Comparison of ENCODE assay signal across 8 mouse cellular contexts in genomic region chr8:71381421-71381970, GRCm38 (mm10). TPM values are rescaled to one million over a fixed set of nuclear protein-coding genes. Genes with fewer than 3 reads are reported as not detected.
DNase-seq lines count a peak whose midpoint lies in the region; ATAC-seq and TF ChIP-seq lines count a peak whose summit lies in the region.

TSS of gene Nr2f6 (minus strand) at chr8:71381960.

- no peak for DNase-seq in gonadal fat pad, adult 2 months (ENCODE audit: low read depth)

- peaks cover 5% of the 10 kb centered on the region; the same call in 1 of the 2 replicates for H3K9me3 ChIP-seq in erythroblast, embryonic 14.5 days (ENCODE audit: control insufficient read depth, low read length)
- no peaks in the 10 kb centered on the region for H3K9me3 ChIP-seq in intestine, postnatal 0 days (ENCODE audit: control insufficient read depth)
- H3K9me3 ChIP-seq in limb, embryonic 12.5 days: no peaks in the 10 kb centered on the region; the same call in 1 of the 2 replicates
- H3K9me3 ChIP-seq in midbrain, embryonic 12.5 days: no peaks in the 10 kb centered on the region

- no peak for ATAC-seq in erythroblast, adult 5-6 weeks (replicated peaks; ENCODE audit: low FRiP score, poor library complexity, severe bottlenecking)
- 0 out of 2 replicates have a peak, but pooled peaks have one; percentile 1 for ATAC-seq in common myeloid progenitor, adult 5-6 weeks (replicated peaks; ENCODE audit: low read depth, poor library complexity, severe bottlenecking)
- ATAC-seq in intestine, postnatal 0 days: peak; percentile 45
- ATAC-seq in limb, embryonic 12.5 days (ENCODE audit: insufficient number of reproducible peaks, insufficient read depth, low FRiP score, low TSS enrichment, low read depth): peak; percentile 52
- peak; percentile 70 for ATAC-seq in midbrain, embryonic 12.5 days (ENCODE audit: low FRiP score, low read depth)

- peak within 1 kb of the TSS; percentile 91 for H3K4me2 ChIP-seq in intestine, postnatal 0 days (replicated peaks; ENCODE audit: low read depth)
- H3K4me2 ChIP-seq in limb, embryonic 12.5 days: peak within 1 kb of the TSS; percentile 98
- peak within 1 kb of the TSS; percentile 98 for H3K4me2 ChIP-seq in midbrain, embryonic 12.5 days (replicated peaks)

- H3K27ac ChIP-seq in intestine, postnatal 0 days (ENCODE audit: low read depth, low read length): peak within 1 kb of the TSS; percentile 99
- H3K27ac ChIP-seq in limb, embryonic 12.5 days: peak within 1 kb of the TSS; percentile 93
- H3K27ac ChIP-seq in midbrain, embryonic 12.5 days (replicated peaks): peak within 1 kb of the TSS; percentile 92
- peak within 1 kb of the TSS; percentile 86 for H3K27ac ChIP-seq in testis, adult 2 months (ENCODE audit: control insufficient read depth, insufficient read depth, low read depth, low read length)

- peak within 1 kb of the TSS; percentile 92 for H3K9ac ChIP-seq in intestine, postnatal 0 days (ENCODE audit: low read depth, low read length)
- peak within 1 kb of the TSS; percentile 84 for H3K9ac ChIP-seq in limb, embryonic 12.5 days (replicated peaks)
- peak within 1 kb of the TSS; percentile 87 for H3K9ac ChIP-seq in midbrain, embryonic 12.5 days (replicated peaks)

- peaks cover 8% of the 10 kb centered on the region; the same call in 1 of the 2 replicates for H3K36me3 ChIP-seq in erythroblast, embryonic 14.5 days (ENCODE audit: control insufficient read depth)
- peaks cover 13% of the 10 kb centered on the region; the same call in 1 of the 2 replicates for H3K36me3 ChIP-seq in intestine, postnatal 0 days (ENCODE audit: control insufficient read depth, insufficient read depth)
- H3K36me3 ChIP-seq in limb, embryonic 12.5 days: peaks cover 18% of the 10 kb centered on the region
- peaks cover 4% of the 10 kb centered on the region; the same call in 1 of the 2 replicates for H3K36me3 ChIP-seq in midbrain, embryonic 12.5 days
- no peaks in the 10 kb centered on the region for H3K36me3 ChIP-seq in testis, adult 2 months (ENCODE audit: control insufficient read depth, insufficient read depth, low read length)

- WGBS in intestine, postnatal 0 days: under 1% methylated on average over 62 of the region's 89 CpGs
- under 1% methylated on average over 78 of the region's 89 CpGs for WGBS in limb, embryonic 12.5 days
- WGBS in midbrain, embryonic 12.5 days: 1% methylated on average over 63 of the region's 89 CpGs

- H3K27me3 ChIP-seq in erythroblast, embryonic 14.5 days (ENCODE audit: control insufficient read depth): peaks cover 70% of the 10 kb centered on the region
- no peaks in the 10 kb centered on the region for H3K27me3 ChIP-seq in intestine, postnatal 0 days (replicated peaks; ENCODE audit: control insufficient read depth, insufficient read depth, low read length)
- H3K27me3 ChIP-seq in limb, embryonic 12.5 days: peaks cover 11% of the 10 kb centered on the region; the same call in 1 of the 2 replicates
- peaks cover 20% of the 10 kb centered on the region for H3K27me3 ChIP-seq in midbrain, embryonic 12.5 days
- H3K27me3 ChIP-seq in testis, adult 2 months (ENCODE audit: control insufficient read depth, insufficient read depth, low read length): no peaks in the 10 kb centered on the region

- H3K4me3 ChIP-seq in erythroblast, embryonic 14.5 days (replicated peaks): peak within 1 kb of the TSS; percentile 63
- peak within 1 kb of the TSS; percentile 94 for H3K4me3 ChIP-seq in intestine, postnatal 0 days (ENCODE audit: low read depth, low read length)
- H3K4me3 ChIP-seq in limb, embryonic 12.5 days (replicated peaks): peak within 1 kb of the TSS; percentile 84
- peak within 1 kb of the TSS; percentile 84 for H3K4me3 ChIP-seq in midbrain, embryonic 12.5 days
- peak within 1 kb of the TSS; percentile 82 for H3K4me3 ChIP-seq in testis, adult 2 months (ENCODE audit: control insufficient read depth, low read depth, low read length)

- TF ChIP-seq CTCF in intestine, postnatal 0 days (IDR thresholded peaks at IDR 0.05; ENCODE audit: low read depth): no peak
- no peak for TF ChIP-seq CTCF in testis, adult 2 months (IDR thresholded peaks at IDR 0.05; ENCODE audit: control insufficient read depth, insufficient read depth, insufficient replicate concordance, low read depth, low read length)

- TF ChIP-seq POLR2A in testis, adult 2 months (IDR thresholded peaks at IDR 0.05; ENCODE audit: control insufficient read depth, low read depth, low read length): 0 out of 2 replicates have a peak, but pooled peaks have one; percentile 2

- H3K4me1 ChIP-seq in erythroblast, embryonic 14.5 days (ENCODE audit: control insufficient read depth): peaks cover 18% of the 10 kb centered on the region
- peaks cover 17% of the 10 kb centered on the region for H3K4me1 ChIP-seq in intestine, postnatal 0 days (replicated peaks; ENCODE audit: control insufficient read depth, insufficient read depth, low read length)
- peaks cover 45% of the 10 kb centered on the region for H3K4me1 ChIP-seq in limb, embryonic 12.5 days (replicated peaks)
- peaks cover 54% of the 10 kb centered on the region for H3K4me1 ChIP-seq in midbrain, embryonic 12.5 days
- H3K4me1 ChIP-seq in testis, adult 2 months (ENCODE audit: control insufficient read depth, insufficient read depth, low read length): peaks cover 15% of the 10 kb centered on the region

RNA-seq across cellular contexts. Expression of gene Nr2f6, which starts in this region (rescaled TPM):
- 0.41 and 0.60 TPM in 2 replicates for polyA plus RNA-seq in erythroblast, embryonic 14.5 days (2012)
- 1.7 and 6.9 TPM in 2 replicates for total RNA-seq in erythroblast, adult 5-6 weeks (2015; ENCODE audit: low replicate concordance)
- total RNA-seq in erythroblast, adult 5-6 weeks (2017; ENCODE audit: low replicate concordance): 0.42 and 0.94 TPM in 2 replicates
- 3.0 and 4.3 TPM in 2 replicates for total RNA-seq in common myeloid progenitor, adult 5-6 weeks (2017)
- 133 and 165 TPM in 2 replicates for polyA plus RNA-seq in gonadal fat pad, adult 2 months (2012; rRNA removed)
- 58.3 and 58.5 TPM in 2 replicates for polyA plus RNA-seq in intestine, postnatal 0 days (2015; fragmentation: Nextera tagmentation; extraction: Ambion mirVana)
- 65.8 and 72.4 TPM in 2 replicates for polyA plus RNA-seq in limb, embryonic 12.5 days (2016; fragmentation: Nextera tagmentation; extraction: Ambion mirVana)
- 54.4 and 58.5 TPM in 2 replicates for polyA plus RNA-seq in midbrain, embryonic 12.5 days (2016; fragmentation: Nextera tagmentation; extraction: Ambion mirVana)
- 10.2 and 10.8 TPM in 2 replicates for polyA plus RNA-seq in testis, adult 2 months (2012; rRNA removed)
